20 mouse cellular contexts compared by ENCODE assay signal in genomic region chr6:92344588-92344987, GRCm38 (mm10).
DNase-seq lines count a peak whose midpoint lies in the region; ATAC-seq and TF ChIP-seq lines count a peak whose summit lies in the region.
"Had no signal": no experiment of that assay in that cellular context is flagged by ENCODE, and none has a peak within 500 bp of the region (broad histone marks: within the 10 kb centered on the region; RNA-seq: fewer than 3 reads in every experiment).

No protein-coding gene starts in this region.

- no peak overlapping the region for H3K4me2 ChIP-seq in intestine, postnatal 0 days (replicated peaks; ENCODE audit: low read depth)
- H3K4me2 ChIP-seq: forebrain, embryonic 13.5 days; heart, embryonic 12.5 days; hindbrain, embryonic 15.5 days had no signal

- no peaks in the 10 kb centered on the region for H3K36me3 ChIP-seq in intestine, postnatal 0 days (ENCODE audit: control insufficient read depth, insufficient read depth)
- H3K36me3 ChIP-seq: embryonic facial prominence, embryonic 10.5 days; G1E; heart, embryonic 12.5 days; hindbrain, embryonic 15.5 days had no signal

- no peak overlapping the region for H3K27ac ChIP-seq in intestine, postnatal 0 days (ENCODE audit: low read depth, low read length)
- H3K27ac ChIP-seq: embryonic facial prominence, embryonic 10.5 days; forebrain, embryonic 13.5 days; hindbrain, embryonic 15.5 days had no signal

- no peak overlapping the region for H3K4me3 ChIP-seq in intestine, postnatal 0 days (ENCODE audit: low read depth, low read length)
- H3K4me3 ChIP-seq: embryonic facial prominence, embryonic 10.5 days; forebrain, embryonic 13.5 days; heart, embryonic 12.5 days; hindbrain, embryonic 15.5 days had no signal

- H3K9me3 ChIP-seq in intestine, postnatal 0 days (ENCODE audit: control insufficient read depth), result 0 out of 2 replicates have a peak, but pooled peaks cover 2% of the 10 kb centered on the region
- H3K9me3 ChIP-seq: embryonic facial prominence, embryonic 10.5 days; forebrain, embryonic 13.5 days; G1E; hindbrain, embryonic 15.5 days had no signal

- DNase-seq in frontal cortex, adult 2 months (ENCODE audit: extremely low spot score in 1 of 2, low spot score in 1 of 2), result peak; percentile 41 to 53
- no peak for DNase-seq in frontal cortex, postnatal 25 days (ENCODE audit: low spot score in 2 of 2)
- DNase-seq in layer of hippocampus, adult 9-11 months, result peak; percentile 18
- no peak for DNase-seq in layer of hippocampus, postnatal 36 days
- peak; percentile 70 for DNase-seq in brain, adult 2 months (ENCODE audit: low read depth, low spot score)
- DNase-seq in telencephalon, adult 2 months (ENCODE audit: low read depth, low spot score), result peak; percentile 68
- DNase-seq: adrenal gland, postnatal 10 days; B cell, adult 2 months; cerebellum, adult 2 months; cerebellum, postnatal 10 days; gastrocnemius, postnatal 14 days; heart, postnatal 36 days had no signal

- no peak for TF ChIP-seq CTCF in intestine, postnatal 0 days (IDR thresholded peaks at IDR 0.05; ENCODE audit: low read depth)

- no peak overlapping the region for H3K9ac ChIP-seq in intestine, postnatal 0 days (ENCODE audit: low read depth, low read length)
- H3K9ac ChIP-seq: forebrain, embryonic 13.5 days; heart, embryonic 12.5 days; hindbrain, embryonic 15.5 days had no signal

- WGBS in intestine, postnatal 0 days, result 87% methylated on average over 3 of the region's 3 CpGs

- no peaks in the 10 kb centered on the region for H3K27me3 ChIP-seq in intestine, postnatal 0 days (replicated peaks; ENCODE audit: control insufficient read depth, insufficient read depth, low read length)
- H3K27me3 ChIP-seq: forebrain, embryonic 13.5 days; heart, embryonic 12.5 days; hindbrain, embryonic 15.5 days had no signal

- no peaks in the 10 kb centered on the region for H3K4me1 ChIP-seq in intestine, postnatal 0 days (replicated peaks; ENCODE audit: control insufficient read depth, insufficient read depth, low read length)
- H3K4me1 ChIP-seq: embryonic facial prominence, embryonic 10.5 days; heart, embryonic 12.5 days had no signal

- ATAC-seq in intestine, postnatal 0 days, result no peak
- ATAC-seq: CD4-positive, CD25-positive, alpha-beta regulatory T cell, adult 4 months; forebrain, embryonic 13.5 days; intestine, embryonic 16.5 days had no signal

Comparison
In these comparisons a context has a peak if more than half of its experiments do, and no peak if none do; other contexts are left out.
1. DNase-seq: peak in frontal cortex, adult 2 months (2 of 2), layer of hippocampus, adult 9-11 months (single experiment), brain, adult 2 months (single experiment) and telencephalon, adult 2 months (single experiment); none in frontal cortex, postnatal 25 days (0 of 2) and layer of hippocampus, postnatal 36 days (0 of 2).